Mouse (Mus musculus): ENCODE data around the gene Capn8.

GRCm38 (mm10) chr1:182542110-182542509, 22.7 kb upstream of the Capn8 start:
- TF ChIP-seq CTCF (IDR thresholded peaks at IDR 0.05; ENCODE audit: low read depth) = no peak
- TF ChIP-seq EP300 (IDR thresholded peaks at IDR 0.05; ENCODE audit: low read depth) = no peak

All from liver, embryonic 14.5 days (tissue).